Mouse (Mus musculus): ENCODE results near the gene Zfyve21.

DNA sequence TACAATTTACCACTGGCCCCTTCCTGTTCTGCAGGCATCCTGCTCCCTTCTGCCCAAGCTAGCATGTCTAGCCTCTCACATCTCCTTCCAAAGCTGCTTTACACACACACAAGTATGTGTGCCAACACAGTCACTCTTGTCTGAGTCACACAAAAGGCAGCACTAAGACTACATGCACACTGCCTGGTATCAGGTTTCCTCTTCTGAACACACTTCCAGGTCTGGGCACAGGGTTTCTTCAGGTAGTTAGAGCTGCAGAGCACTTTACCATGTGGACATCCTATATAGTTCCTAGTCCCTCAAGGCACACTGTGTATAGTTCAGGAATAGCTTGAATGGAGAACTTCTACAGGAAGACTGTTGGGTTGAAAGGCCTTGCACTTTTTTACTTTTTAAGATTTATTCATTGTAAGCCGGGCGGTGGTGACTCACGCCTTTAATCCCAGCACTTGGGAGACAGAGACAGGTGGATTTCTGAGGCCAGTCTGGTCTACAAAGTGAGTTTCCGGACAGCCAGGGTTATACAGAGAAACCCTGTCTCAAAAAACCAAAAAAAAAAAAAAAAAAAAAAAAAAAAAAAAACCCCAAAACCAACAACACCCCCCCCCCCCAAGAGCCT, 50.3 kb downstream of the Zfyve21 start:
- no peak for TF ChIP-seq CTCF (IDR thresholded peaks at IDR 0.05; ENCODE audit: low read depth, low read length)
- no peak for TF ChIP-seq POLR2A (IDR thresholded peaks at IDR 0.05; ENCODE audit: extremely low read depth, insufficient read depth, low read length)

Measured in liver, adult 2 months (tissue).